Mouse (Mus musculus) erythroblast, embryonic 14.5 days (primary cell): Measurements from ENCODE around the gene Magohb.

ENCODE experiments used
- GATA1 ChIP-seq: IDR thresholded peaks from 2 replicates; pipeline ENCODE4 v1.6.1; 2012; ENCODE audit warnings: low read length, inconsistent platforms, mixed read lengths
- TAL1 ChIP-seq: IDR thresholded peaks from 3 replicates; pipeline ENCODE4 v1.6.1; 2012; ENCODE audit warnings: low read length, inconsistent platforms, mixed read lengths

DNA sequence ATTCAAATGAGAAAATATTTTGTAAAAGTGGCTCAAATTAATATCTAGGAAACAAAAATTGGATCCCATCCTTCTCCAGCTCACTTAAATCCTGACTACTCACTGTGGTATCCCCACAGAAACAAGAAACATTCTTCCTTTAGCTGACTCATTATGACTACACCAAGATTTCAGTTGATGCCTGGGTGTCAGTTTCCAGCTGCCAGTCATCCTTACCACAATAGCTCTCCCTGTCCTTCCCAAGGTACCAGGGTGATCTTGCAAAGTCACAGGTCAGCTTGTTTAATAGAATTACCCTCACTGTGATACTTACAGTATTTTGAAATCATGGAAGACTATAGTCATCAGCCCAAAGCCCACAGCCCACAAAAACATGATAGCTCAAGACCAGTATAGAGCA lies 5.5 kb upstream of the Magohb start:
- no peak for TF ChIP-seq TAL1
- TF ChIP-seq GATA1 = no peak
